Mouse (Mus musculus) left cerebral cortex, postnatal 14 days (tissue): Measurements from ENCODE around the gene Lrrc2. TPM values are rescaled to one million over a fixed set of nuclear protein-coding genes. Genes with fewer than 3 reads are reported as not detected.
A peak's percentile ranks its signal among the peaks of the same experiment; 100 is the strongest.

Source experiments
- DNase-seq, 2 experiments: peaks; one replicate each; pipeline ENCODE4 v3.0.0; 2021 to 2022; ENCODE audit warnings: low spot score in 2 of 2, mixed read lengths in 1 of 2
- intact Hi-C: fragments of 180-260 bp; cut with DNase I; formaldehyde crosslinking; loops from one replicate; pipeline ENCODE4 v1.15.1; 2025
- total RNA-seq, 2 experiments: library from RNA; stranded (reverse); gene quantifications; 2 replicates each; pipeline ENCODE4 v1.2.3; 2021

Gene Lrrc2
- total RNA-seq, 2 experiments from 2014 or later = 1.9 to 2.0 TPM

- DNase-seq = no peak
- intact Hi-C loops = no loop called here
These were observed 4.7 kb upstream of the Lrrc2 start for GRCm38 (mm10) chr9:110946548-110947044.

- no peak for DNase-seq
- intact Hi-C loops = no loop called here
These were observed 4.1 kb upstream of the Lrrc2 start for GRCm38 (mm10) chr9:110947261-110947661.

GRCm38 (mm10) chr9:110947900-110948299 is 3.4 kb upstream of the Lrrc2 start:
- no peak for DNase-seq
- intact Hi-C loops = no loop called here

GRCm38 (mm10) chr9:110948813-110949310 is 2.5 kb upstream of the Lrrc2 start:
- DNase-seq = no peak
- intact Hi-C loops = no loop called here

- no peak for DNase-seq
- intact Hi-C loops = loop anchor here (10.0 kb wide), 1 partner anchor 215 kb away; no protein-coding TSS in a partner anchor
These were observed 1.2 kb upstream of the Lrrc2 start for GRCm38 (mm10) chr9:110950109-110950508.

GRCm38 (mm10) chr9:110951866-110952265 is 521 bp downstream of the Lrrc2 start:
- intact Hi-C loops = loop anchor here (10.0 kb wide), 1 partner anchor 217 kb away; no protein-coding TSS in a partner anchor
- no peak for DNase-seq

GRCm38 (mm10) chr9:110952398-110952797 is 1.1 kb downstream of the Lrrc2 start:
- intact Hi-C loops = loop anchor here (10.0 kb wide), 1 partner anchor 218 kb away; no protein-coding TSS in a partner anchor
- DNase-seq = no peak

GRCm38 (mm10) chr9:110952931-110953549 is 1.7 kb downstream of the Lrrc2 start:
- DNase-seq = no peak
- intact Hi-C loops = loop anchor here (10.0 kb wide), 1 partner anchor 218 kb away; no protein-coding TSS in a partner anchor

- DNase-seq = peak; percentile 66 to 73
- intact Hi-C loops = loop anchor here (10.0 kb wide), 1 partner anchor 219 kb away; no protein-coding TSS in a partner anchor
These were observed 2.5 kb downstream of the Lrrc2 start for GRCm38 (mm10) chr9:110953550-110954461.

- intact Hi-C loops = loop anchor here (10.0 kb wide), 1 partner anchor 220 kb away; no protein-coding TSS in a partner anchor
- no peak for DNase-seq
These were observed 3.5 kb downstream of the Lrrc2 start for GRCm38 (mm10) chr9:110954681-110955445.

- intact Hi-C loops = loop anchor here (10.0 kb wide), 1 partner anchor 221 kb away; no protein-coding TSS in a partner anchor
- DNase-seq = no peak
These were observed 4.6 kb downstream of the Lrrc2 start for GRCm38 (mm10) chr9:110955962-110956361.

GRCm38 (mm10) chr9:110959669-110960068 is 8.3 kb downstream of the Lrrc2 start:
- no peak for DNase-seq
- intact Hi-C loops = loop anchor here (10.0 kb wide), 1 partner anchor 225 kb away; no protein-coding TSS in a partner anchor

- intact Hi-C loops = no loop called here
- no peak for DNase-seq
These were observed 9.1 kb downstream of the Lrrc2 start for GRCm38 (mm10) chr9:110960230-110961149.

GRCm38 (mm10) chr9:110961386-110961785 is 10.0 kb downstream of the Lrrc2 start:
- intact Hi-C loops = no loop called here
- no peak for DNase-seq

- no peak for DNase-seq
- intact Hi-C loops = no loop called here
These were observed 12.3 kb downstream of the Lrrc2 start for GRCm38 (mm10) chr9:110963566-110964115.

GRCm38 (mm10) chr9:110965062-110965909 is 13.9 kb downstream of the Lrrc2 start:
- intact Hi-C loops = no loop called here

GRCm38 (mm10) chr9:110965910-110966231 is 14.5 kb downstream of the Lrrc2 start:
- DNase-seq = no peak
- intact Hi-C loops = no loop called here

More at GRCm38 (mm10) chr9:110965062-110965909, 13.9 kb downstream of the Lrrc2 start:
- DNase-seq = no peak
